Mouse (Mus musculus): ENCODE measurements around the gene Mylk.

Mylk gene

GRCm38 (mm10) chr16:34855136-34855535, 110.1 kb downstream of the Mylk start:
- DNase-seq = no peak

- DNase-seq = no peak
Measured at GRCm38 (mm10) chr16:34855751-34856150, 110.7 kb downstream of the Mylk start.

- peak; percentile 74 for DNase-seq
Measured at GRCm38 (mm10) chr16:34857631-34858030, 112.6 kb downstream of the Mylk start.

- DNase-seq = no peak
Measured at GRCm38 (mm10) chr16:34860761-34861160, 115.8 kb downstream of the Mylk start.

GRCm38 (mm10) chr16:34861744-34862365, 116.8 kb downstream of the Mylk start:
- DNase-seq = peak; percentile 73

- peak; percentile 44 for DNase-seq
Measured at GRCm38 (mm10) chr16:34865373-34865772, 120.4 kb downstream of the Mylk start.

- no peak for DNase-seq
Measured at GRCm38 (mm10) chr16:34867217-34867616, 122.2 kb downstream of the Mylk start.

GRCm38 (mm10) chr16:34880031-34880778, 135.2 kb downstream of the Mylk start:
- no peak for DNase-seq

- peak; percentile 34 for DNase-seq
Measured at GRCm38 (mm10) chr16:34880815-34881214, 135.8 kb downstream of the Mylk start.

GRCm38 (mm10) chr16:34887037-34887436, 142.0 kb downstream of the Mylk start:
- no peak for DNase-seq

GRCm38 (mm10) chr16:34894016-34894415, 149.0 kb downstream of the Mylk start:
- DNase-seq = no peak

GRCm38 (mm10) chr16:34895916-34896315, 150.9 kb downstream of the Mylk start:
- DNase-seq = no peak

GRCm38 (mm10) chr16:34896996-34897395, 152.0 kb downstream of the Mylk start:
- no peak for DNase-seq

- DNase-seq = no peak
Measured at GRCm38 (mm10) chr16:34898057-34898789, 153.2 kb downstream of the Mylk start.

- DNase-seq = peak; percentile 45
Measured at GRCm38 (mm10) chr16:34899071-34899808, 154.2 kb downstream of the Mylk start.

GRCm38 (mm10) chr16:34899997-34900396, 155.0 kb downstream of the Mylk start:
- DNase-seq = no peak

- DNase-seq = no peak
Measured at GRCm38 (mm10) chr16:34900471-34900870, 155.5 kb downstream of the Mylk start.

- DNase-seq = no peak
Measured at GRCm38 (mm10) chr16:34901031-34901430, 156.0 kb downstream of the Mylk start.

GRCm38 (mm10) chr16:34901611-34902293, 156.7 kb downstream of the Mylk start:
- no peak for DNase-seq

- DNase-seq = peak; percentile 83
Measured at GRCm38 (mm10) chr16:34902294-34902680, 157.3 kb downstream of the Mylk start.

- DNase-seq = no peak
Measured at GRCm38 (mm10) chr16:34902761-34903160, 157.8 kb downstream of the Mylk start.

GRCm38 (mm10) chr16:34904876-34905275, 159.9 kb downstream of the Mylk start:
- no peak for DNase-seq

Data from kidney, postnatal 14 days (tissue).